Mouse (Mus musculus) lung, adult 2 months (tissue): ENCODE measurements around the gene H3f3b. TPM values are rescaled to one million over a fixed set of nuclear protein-coding genes. Genes with fewer than 3 reads are reported as not detected.
"Not testable (repeated sequence)": the region's sequence is repeated elsewhere in the genome, so short reads cannot be mapped to it uniquely, and the experiment has no call there.

Experiments
- DNase-seq: peaks from one replicate; pipeline ENCODE4 v3.0.0; 2022
- H3K4me1 ChIP-seq: fragments of 200-500 bp; 2 replicates; pipeline ENCODE4 v1.6.1; 2011; ENCODE audit warnings: low read length; ENCODE audit not compliant: control insufficient read depth, insufficient read depth
- H3K4me3 ChIP-seq: fragments of 200-500 bp; replicated peaks from 2 replicates; pipeline ENCODE3; 2011; ENCODE audit warnings: low read depth, mild to moderate bottlenecking, control low read depth, low read length; ENCODE audit errors: extremely low read depth
- CTCF ChIP-seq: fragments of 200-500 bp; IDR thresholded peaks from 2 replicates; pipeline ENCODE4 v1.5.1; 2011; ENCODE audit warnings: mild to moderate bottlenecking, low read length, control low read depth; ENCODE audit not compliant: insufficient read depth
- POLR2A ChIP-seq: fragments of 200-500 bp; IDR thresholded peaks from 2 replicates; pipeline ENCODE4 v1.6.1; 2011; ENCODE audit warnings: low read depth, mild to moderate bottlenecking, control low read depth, low read length, borderline replicate concordance; ENCODE audit errors: extremely low read depth
- WGBS: fragments of 180-500 bp; shearing (Covaris S2); methylation state at CpG from one replicate; pipeline ENCODE4 v1.1.7; 2018; 5-methylcytosine and 5-hydroxymethylcytosine counted together
- polyA plus RNA-seq: library from polyadenylated mRNA; depleted of rRNA; stranded (reverse); fragments of >200 nt; gene quantifications from 2 replicates; pipeline ENCODE4 v1.2.3, GENCODE M21; 2012

The H3f3b gene
- polyA plus RNA-seq, 1 experiment: 243 TPM

DNA sequence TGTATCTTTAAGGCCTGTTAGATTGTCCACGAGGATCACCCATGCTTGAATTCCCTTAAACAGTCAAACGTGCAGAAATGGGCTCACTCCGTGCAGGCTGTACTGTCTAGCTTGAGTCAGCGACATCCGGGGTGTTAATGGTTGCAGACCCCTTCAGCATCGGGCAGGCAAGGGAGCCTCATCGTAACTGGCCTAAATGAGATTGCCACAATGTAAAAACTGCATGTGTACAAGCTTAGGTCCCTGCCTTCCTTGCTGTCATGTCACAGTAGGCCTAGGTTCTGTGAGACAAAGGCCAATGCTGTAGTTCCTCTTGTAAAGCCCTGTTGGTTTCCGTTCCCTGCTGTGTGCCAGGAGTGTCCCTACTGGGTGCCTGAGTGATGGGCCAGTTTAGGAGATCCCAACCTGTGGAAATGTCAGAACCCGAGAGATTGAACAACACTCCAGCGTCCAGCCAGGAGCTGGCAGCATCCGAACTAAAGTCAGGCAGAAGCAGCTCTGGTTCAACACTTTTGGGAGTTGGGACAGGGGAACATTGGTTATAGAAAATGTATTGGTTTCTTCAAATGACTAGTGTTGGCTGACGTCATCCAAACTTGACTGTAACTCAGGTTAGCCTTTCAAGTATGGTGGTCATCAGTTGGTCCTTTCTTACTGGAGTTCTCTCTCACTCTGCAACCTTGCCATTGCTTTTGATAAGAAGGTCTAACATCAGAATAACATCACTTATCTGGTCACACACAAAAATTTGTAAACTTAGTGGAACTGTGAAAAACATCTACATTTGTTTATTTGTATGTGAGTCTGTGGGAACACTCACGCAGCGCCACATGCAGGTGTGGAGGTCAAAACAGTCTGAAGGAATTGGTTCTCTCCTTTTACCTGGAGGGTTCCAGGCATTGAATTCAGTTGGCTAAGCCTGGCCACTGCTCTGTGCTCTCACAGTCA, 3.4 kb upstream of the H3f3b start:
- DNase-seq: no peak
- H3K4me1 ChIP-seq: peaks cover 8% of the 10 kb centered on the region
- TF ChIP-seq CTCF: no peak
- TF ChIP-seq POLR2A: no peak
- peak overlapping the region; percentile 81 for H3K4me3 ChIP-seq
- 18% methylated on average over 14 of the region's 14 CpGs for WGBS

DNA sequence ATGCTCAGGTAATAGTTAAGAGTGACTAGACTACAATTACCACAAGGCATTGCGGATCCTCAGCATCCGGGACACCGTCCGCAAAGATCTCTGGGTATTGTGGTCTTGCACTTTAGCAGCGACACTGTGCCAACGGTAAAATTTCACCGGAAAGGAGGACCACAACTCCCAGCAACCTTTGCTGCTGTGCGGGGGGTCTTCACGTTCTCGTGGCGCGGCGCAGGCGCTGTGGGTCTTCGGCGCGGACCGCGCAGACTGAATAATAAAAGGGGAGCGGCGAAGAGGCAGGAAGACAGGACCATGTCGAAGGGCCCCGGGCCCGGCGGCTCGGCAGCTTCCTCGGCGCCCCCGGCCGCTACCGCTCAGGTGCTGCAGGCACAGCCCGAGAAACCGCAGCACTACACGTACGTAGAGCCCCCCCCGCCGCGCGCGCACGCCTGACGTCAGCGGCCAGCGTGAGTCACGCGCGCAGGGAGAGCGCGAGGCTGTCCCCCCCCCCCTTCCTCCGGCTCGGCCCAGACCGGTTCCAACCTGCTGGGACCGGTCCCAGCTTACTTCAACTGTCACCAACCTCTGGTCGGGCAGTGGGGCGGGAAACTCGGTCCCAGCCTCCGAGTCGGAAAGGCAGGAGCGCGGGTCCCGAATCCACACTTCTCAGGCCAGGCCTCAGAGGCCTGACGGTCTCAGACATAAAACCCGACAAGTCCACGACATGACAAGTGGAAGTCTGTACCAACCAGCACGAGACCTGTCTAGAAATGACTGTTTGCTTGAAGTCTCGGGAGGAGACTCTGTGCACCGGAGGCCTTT, 2.5 kb upstream of the H3f3b start, which contains the start of gene Unk:
TSS of gene Unk (plus strand) at position 235 of the 810 bp plus-strand sequence.
- H3K4me1 ChIP-seq: peaks cover 8% of the 10 kb centered on the region
- peak within 1 kb of the TSS; percentile 81 for H3K4me3 ChIP-seq
- TF ChIP-seq CTCF (no peak), POLR2A (peak; percentile 77)
- DNase-seq: peak; percentile 97
- WGBS: under 1% methylated on average over 67 of the region's 67 CpGs

DNA sequence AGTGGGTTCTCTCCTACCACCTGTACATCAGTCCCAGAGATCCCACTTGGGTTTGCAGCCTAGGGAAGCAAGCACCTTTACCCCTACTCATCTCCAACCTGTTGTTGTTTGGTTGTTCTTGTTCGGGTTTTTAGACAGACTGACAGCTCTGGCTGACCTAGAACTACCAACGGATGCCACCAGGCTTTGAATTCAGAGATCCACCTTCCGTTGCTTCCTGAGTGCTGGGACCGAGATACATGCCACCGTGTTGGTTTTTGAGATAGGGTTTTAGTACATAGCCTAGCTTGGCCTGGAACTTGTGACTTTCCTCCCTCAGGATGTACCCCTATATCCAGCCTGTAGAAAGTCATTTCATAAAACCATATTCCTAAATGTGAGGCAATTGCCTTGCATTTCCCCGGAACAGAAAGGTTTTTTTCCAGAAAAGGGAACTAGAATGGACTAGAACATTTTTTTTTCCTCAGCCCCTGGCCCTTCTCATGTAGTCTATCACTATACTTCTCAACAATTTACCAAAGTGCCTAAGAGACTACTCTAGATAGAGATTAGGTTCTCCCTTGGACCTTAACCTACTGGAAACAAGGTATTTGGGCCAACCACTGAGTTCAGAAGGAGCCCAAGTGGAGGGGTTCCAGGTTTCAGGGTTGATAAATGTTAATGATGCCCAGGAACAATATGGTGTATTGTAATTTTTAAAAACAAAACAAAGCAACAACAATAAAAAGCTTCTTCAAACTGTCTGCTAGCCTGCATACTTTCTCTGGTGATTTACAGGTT, 1.5 kb upstream of the H3f3b start:
- H3K4me1 ChIP-seq: peaks cover 8% of the 10 kb centered on the region
- no peak for DNase-seq
- H3K4me3 ChIP-seq: no peak overlapping the region
- TF ChIP-seq CTCF (no peak), POLR2A (no peak)
- 72% methylated on average over 6 of the region's 6 CpGs for WGBS

DNA sequence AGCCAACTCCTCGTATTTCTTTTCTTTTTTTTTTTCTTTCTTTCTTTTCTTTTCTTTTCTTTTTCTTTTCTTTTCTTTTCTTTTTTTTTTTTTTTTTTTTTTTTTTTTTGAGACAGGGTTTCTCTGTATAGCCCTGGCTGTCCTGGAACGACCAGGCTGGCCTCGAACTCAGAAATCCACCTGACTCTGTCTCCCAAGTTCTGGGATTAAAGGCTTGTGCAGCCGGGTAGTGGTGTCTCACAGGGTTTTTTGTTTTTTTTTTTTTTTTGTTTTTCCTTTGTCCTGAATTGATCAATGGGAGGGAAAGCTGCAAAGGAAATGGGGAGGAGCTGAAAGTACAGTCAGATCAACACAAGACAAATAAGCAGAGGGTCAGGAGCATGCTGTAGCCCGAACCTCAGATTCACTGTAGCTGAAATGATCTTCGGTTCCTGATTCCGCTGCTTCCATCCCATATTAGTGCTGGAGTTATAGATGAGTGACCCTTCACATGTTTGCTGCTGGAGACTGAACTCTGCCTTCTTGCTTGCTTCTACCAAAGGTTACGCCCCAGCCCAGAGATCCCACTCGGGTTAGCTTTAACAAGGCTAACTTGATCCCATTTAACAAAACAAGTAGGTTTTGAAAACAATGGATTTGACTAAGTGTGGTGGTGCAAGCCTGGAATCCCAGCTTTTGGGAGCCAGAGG, 559 bp upstream of the H3f3b start:
- no peak for DNase-seq
- Histone ChIP-seq H3K4me1 (peaks cover 8% of the 10 kb centered on the region), H3K4me3 (no peak overlapping the region)
- no peak for TF ChIP-seq CTCF
- TF ChIP-seq POLR2A: no peak
- 67% methylated on average over 9 of the region's 9 CpGs for WGBS

DNA sequence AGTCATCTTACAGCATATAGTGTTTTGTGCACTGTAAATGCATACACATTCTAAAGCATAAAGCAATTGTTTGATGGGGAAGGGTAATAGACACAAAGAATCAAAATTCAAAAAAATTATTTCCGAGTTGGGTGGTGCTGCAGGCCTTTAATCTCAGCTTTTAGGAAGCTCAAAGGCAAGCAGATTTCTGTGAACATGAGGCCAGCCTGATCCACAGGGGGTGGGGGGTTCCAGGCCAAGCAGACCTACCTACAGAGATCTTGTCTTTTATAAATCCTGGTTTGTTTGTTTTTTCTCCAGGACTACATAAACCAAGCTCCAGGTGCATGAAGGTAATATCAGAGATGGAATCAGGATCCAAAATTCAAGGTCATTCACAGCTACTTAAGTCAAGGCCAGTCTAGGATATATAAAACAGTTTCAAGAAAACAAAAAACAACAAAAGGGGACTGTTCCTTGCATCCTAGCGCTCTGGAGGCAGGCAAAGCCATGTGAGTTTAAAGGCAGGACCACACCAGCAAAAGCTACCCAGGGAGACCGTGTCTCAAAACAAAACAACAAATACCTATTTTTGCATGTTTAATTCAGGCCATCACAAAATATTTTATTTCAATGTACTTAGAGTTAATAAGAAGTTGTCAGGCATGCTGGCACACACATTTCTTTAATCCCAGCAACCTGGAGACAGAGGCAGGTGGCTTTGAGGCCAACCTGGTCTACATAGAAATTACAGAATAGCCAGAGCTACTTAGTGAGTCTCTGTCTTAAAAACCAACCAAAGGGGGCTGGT, 2.5 kb downstream of the H3f3b start:
- WGBS: 90% methylated on average over 3 of the region's 3 CpGs
- no peak overlapping the region for H3K4me3 ChIP-seq
- DNase-seq: no peak
- H3K4me1 ChIP-seq: no peaks in the 10 kb centered on the region
- no peak for TF ChIP-seq CTCF
- no peak for TF ChIP-seq POLR2A

DNA sequence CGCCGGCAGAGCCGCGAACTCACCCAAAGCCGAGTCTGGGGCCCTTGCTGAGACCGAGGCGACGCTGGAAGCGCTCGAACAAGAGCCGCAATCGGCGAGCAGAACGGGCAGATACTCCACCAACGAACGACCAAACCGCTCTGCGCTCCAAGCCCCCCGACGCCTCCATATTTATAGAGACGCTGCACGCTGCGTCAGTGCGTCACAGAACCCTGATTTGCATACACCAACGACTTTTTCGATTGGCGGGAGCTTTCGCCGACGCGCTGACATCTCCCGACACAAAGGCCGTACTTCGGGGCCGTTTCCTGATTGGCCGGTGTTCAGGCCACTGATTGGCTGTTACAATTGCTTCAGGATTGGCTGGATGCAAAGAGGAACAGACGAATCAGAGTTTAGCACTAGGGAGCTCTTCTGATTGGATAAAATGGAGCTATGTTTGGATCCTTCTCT, 3.4 kb downstream of the H3f3b start:
- peak; percentile 95 for DNase-seq
- TF ChIP-seq POLR2A (peak; percentile 100), CTCF (no peak)
- Histone ChIP-seq H3K4me1 (no peaks in the 10 kb centered on the region), H3K4me3 (peak overlapping the region; percentile 80)
- under 1% methylated on average over 37 of the region's 37 CpGs for WGBS

DNA sequence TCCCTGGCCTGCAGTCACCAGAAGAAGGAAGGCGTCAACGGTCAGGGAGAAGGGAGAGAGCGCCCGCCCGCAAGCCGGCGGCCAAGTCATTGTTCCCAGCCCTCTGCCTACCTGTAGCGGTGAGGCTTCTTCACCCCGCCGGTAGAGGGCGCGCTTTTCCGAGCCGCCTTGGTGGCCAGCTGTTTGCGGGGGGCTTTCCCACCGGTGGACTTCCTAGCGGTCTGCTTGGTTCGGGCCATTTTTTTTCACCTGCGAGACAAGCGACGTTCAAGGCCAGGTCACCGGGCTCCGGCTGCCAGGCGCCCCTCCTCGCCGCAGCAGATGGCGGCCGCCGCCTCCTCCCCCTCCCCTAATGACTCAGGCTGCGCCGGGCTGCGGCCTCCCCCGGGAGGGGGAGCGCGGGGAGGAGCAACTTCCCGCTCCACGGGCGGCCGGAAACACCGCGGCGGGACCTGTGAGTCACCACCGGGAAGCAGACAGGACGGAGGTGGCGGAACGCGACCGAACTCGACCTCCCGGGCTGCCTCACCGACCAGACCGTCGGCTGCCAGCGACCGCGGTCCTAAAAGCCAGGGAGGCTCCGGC, 3.9 kb downstream of the H3f3b start:
- under 1% methylated on average over 56 of the region's 57 CpGs for WGBS

DNA sequence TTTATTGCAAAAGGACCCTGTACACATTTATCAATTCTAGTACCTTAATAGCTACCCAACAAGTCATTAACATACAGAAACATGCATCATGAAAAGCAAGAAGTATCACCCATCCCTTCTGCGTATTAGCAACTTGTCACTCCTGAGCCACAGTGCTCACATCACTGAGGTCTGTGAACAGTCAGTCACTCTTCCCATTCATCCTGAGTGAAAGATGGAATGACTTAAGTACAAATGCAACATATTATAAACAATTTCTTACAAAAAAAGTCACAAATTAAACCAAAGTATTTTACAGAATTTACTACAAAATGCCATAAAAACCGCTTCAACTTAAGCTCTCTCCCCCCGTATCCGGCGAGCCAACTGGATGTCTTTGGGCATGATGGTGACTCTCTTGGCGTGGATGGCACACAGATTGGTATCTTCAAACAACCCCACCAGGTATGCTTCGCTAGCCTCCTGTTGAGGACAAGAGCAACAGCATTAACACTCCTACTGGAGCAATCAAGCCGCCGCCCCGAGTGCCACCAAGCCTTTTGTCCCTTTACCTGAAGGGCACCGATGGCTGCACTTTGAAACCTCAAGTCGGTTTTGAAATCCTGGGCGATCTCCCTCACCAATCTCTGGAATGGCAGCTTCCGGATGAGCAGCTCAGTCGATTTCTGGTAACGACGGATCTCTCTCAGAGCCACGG, 4.5 kb downstream of the H3f3b start:
- under 1% methylated on average over 18 of the region's 18 CpGs for WGBS
- DNase-seq: peak; percentile 33
- H3K4me1 ChIP-seq: not testable (repeated sequence)
- peak overlapping the region; percentile 80 for H3K4me3 ChIP-seq

More for the DNA sequence above, 3.9 kb downstream of the H3f3b start:
- peak overlapping the region; percentile 80 for H3K4me3 ChIP-seq
- peak; percentile 76 for DNase-seq
- H3K4me1 ChIP-seq: no peaks in the 10 kb centered on the region
- TF ChIP-seq CTCF (peak; percentile 36; the same call in 1 of the 2 replicates), POLR2A (peak; percentile 26; the same call in 1 of the 2 replicates)
